17 mouse cellular contexts compared by ENCODE assay signal in the genomic region with DNA sequence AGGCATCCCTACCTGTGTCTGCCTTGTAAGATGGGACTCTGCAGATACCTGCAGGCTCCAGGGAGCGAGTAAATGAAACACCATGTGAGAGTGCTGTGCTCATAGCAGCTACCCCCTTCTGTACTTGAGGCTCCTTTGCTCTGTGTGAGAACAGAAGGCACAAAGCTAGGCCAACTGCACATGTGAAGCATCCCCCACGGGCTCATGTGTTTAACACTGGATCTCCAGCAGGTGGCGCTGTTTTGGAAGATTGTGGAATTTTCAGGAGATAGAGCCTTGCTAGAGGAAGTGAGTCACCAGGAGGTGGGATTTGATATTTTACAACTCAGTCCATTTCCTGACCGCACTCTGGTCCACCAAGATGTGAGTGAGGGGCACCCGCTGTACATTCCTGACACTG. TPM values are rescaled to one million over a fixed set of nuclear protein-coding genes. Genes with fewer than 3 reads are reported as not detected.
DNase-seq lines count a peak whose midpoint lies in the region; ATAC-seq and TF ChIP-seq lines count a peak whose summit lies in the region.
"Had no signal": no experiment of that assay in that cellular context is flagged by ENCODE, and none has a peak within 500 bp of the region (broad histone marks: within the 10 kb centered on the region; RNA-seq: fewer than 3 reads in every experiment).

No protein-coding gene starts in this region.

- no peaks in the 10 kb centered on the region for H3K27me3 ChIP-seq in embryonic facial prominence, embryonic 13.5 days
- H3K27me3 ChIP-seq: hindbrain, embryonic 15.5 days; megakaryocyte, embryonic 14.5 days had no signal

- no peak overlapping the region for H3K4me2 ChIP-seq in embryonic facial prominence, embryonic 13.5 days
- H3K4me2 ChIP-seq: heart, embryonic 11.5 days; hindbrain, embryonic 15.5 days had no signal

- peak; percentile 37 for TF ChIP-seq CTCF in gastrocnemius, adult 2 months (IDR thresholded peaks at IDR 0.05)
- peak; percentile 19 for TF ChIP-seq CTCF in left cerebral cortex, adult 2 months (IDR thresholded peaks at IDR 0.05)

- no peak for ATAC-seq in embryonic facial prominence, embryonic 13.5 days (ENCODE audit: insufficient number of reproducible peaks, insufficient read depth, low FRiP score, low TSS enrichment, low read depth)
- no peak for ATAC-seq in granulocyte monocyte progenitor cell, adult 5-6 weeks (replicated peaks; ENCODE audit: poor library complexity, severe bottlenecking)

- 96% methylated on average over 5 of the region's 5 CpGs for WGBS in embryonic facial prominence, embryonic 13.5 days

- peaks cover 42% of the 10 kb centered on the region for H3K4me1 ChIP-seq in embryonic facial prominence, embryonic 13.5 days
- H3K4me1 ChIP-seq: megakaryocyte, embryonic 14.5 days had no signal

- intact Hi-C loops in gastrocnemius, adult 2 months (cut with DNase I): no loop called here
- intact Hi-C loops in left cerebral cortex, adult 2 months (cut with DNase I): no loop called here
- intact Hi-C loops in left cerebral cortex, postnatal 10 days (cut with DNase I): no loop called here

- H3K9ac ChIP-seq in embryonic facial prominence, embryonic 13.5 days: no peak overlapping the region
- H3K9ac ChIP-seq: hindbrain, embryonic 15.5 days had no signal

- no peak for DNase-seq in gastrocnemius, adult 2 months
- DNase-seq in gastrocnemius, postnatal 25 days: no peak
- no peak for DNase-seq in left cerebral cortex, adult 2 months (ENCODE audit: extremely low spot score in 1 of 2, low spot score in 2 of 2)
- DNase-seq in left cerebral cortex, postnatal 10 days (ENCODE audit: extremely low spot score in 1 of 2, low spot score in 2 of 2): no peak
- DNase-seq in 3T3-L1 (ENCODE audit: low read depth, low spot score): peak; percentile 33
- no peak for DNase-seq in right cerebral cortex, adult 2 months (ENCODE audit: low spot score in 2 of 2)
- DNase-seq: cerebellum, adult 18-20 months; kidney, postnatal 10 days; right cerebral cortex, postnatal 4 days had no signal

- H3K9me3 ChIP-seq in embryonic facial prominence, embryonic 13.5 days: no peaks in the 10 kb centered on the region
- H3K9me3 ChIP-seq: hindbrain, embryonic 15.5 days had no signal

- H3K36me3 ChIP-seq in embryonic facial prominence, embryonic 13.5 days: no peaks in the 10 kb centered on the region
- H3K36me3 ChIP-seq: G1E; hindbrain, embryonic 15.5 days had no signal

- no peak overlapping the region for H3K27ac ChIP-seq in gastrocnemius, adult 2 months
- no peak overlapping the region for H3K27ac ChIP-seq in left cerebral cortex, adult 2 months
- peak overlapping the region; percentile 88 for H3K27ac ChIP-seq in embryonic facial prominence, embryonic 13.5 days
- H3K27ac ChIP-seq: hindbrain, embryonic 15.5 days had no signal

- H3K4me3 ChIP-seq in gastrocnemius, adult 2 months: no peak overlapping the region
- no peak overlapping the region for H3K4me3 ChIP-seq in left cerebral cortex, adult 2 months
- no peak overlapping the region for H3K4me3 ChIP-seq in embryonic facial prominence, embryonic 13.5 days
- H3K4me3 ChIP-seq: hindbrain, embryonic 15.5 days; megakaryocyte, embryonic 14.5 days had no signal

RNA-seq across cellular contexts. Expression of gene Habp2, which starts 54.0 kb away (rescaled TPM):
- total RNA-seq in gastrocnemius, adult 2 months (2021): not detected
- total RNA-seq in gastrocnemius, postnatal 25 days (2021): not detected
- total RNA-seq in left cerebral cortex, adult 2 months (2021): not detected
- total RNA-seq in left cerebral cortex, postnatal 10 days (2021): not detected
- 0.74 TPM in 1 of 2 replicates, not detected in the other for polyA plus RNA-seq in embryonic facial prominence, embryonic 13.5 days (2015; fragmentation: Nextera tagmentation; extraction: Ambion mirVana)
- total RNA-seq in granulocyte monocyte progenitor cell, adult 5-6 weeks (2014; fragmentation: Nextera tagmentation): not detected in 2 replicates
- not detected in 2 replicates for total RNA-seq in granulocyte monocyte progenitor cell, adult 5-6 weeks (2017)
- total RNA-seq: left cerebral cortex, adult 18-20 months had no signal
- polyA plus RNA-seq: cortical plate, adult 2 months; G1E had no signal
